Mouse (Mus musculus) gastrocnemius, postnatal 10 days (tissue): ENCODE data around the gene Ano4. TPM values are rescaled to one million over a fixed set of nuclear protein-coding genes. Genes with fewer than 3 reads are reported as not detected.
A peak's percentile ranks its signal among the peaks of the same experiment; 100 is the strongest.
"Not testable (repeated sequence)": the region's sequence is repeated elsewhere in the genome, so short reads cannot be mapped to it uniquely, and the experiment has no call there.

Experiments used
- DNase-seq: peaks from one replicate; pipeline ENCODE4 v3.0.0; 2021; ENCODE audit warnings: mixed read lengths
- total RNA-seq, 2 experiments: library from RNA; stranded (reverse); gene quantifications; 2 replicates each; pipeline ENCODE4 v1.2.3; 2021

The Ano4 gene
- total RNA-seq, 2 experiments from 2014 or later = 1.1 to 2.2 TPM

DNA sequence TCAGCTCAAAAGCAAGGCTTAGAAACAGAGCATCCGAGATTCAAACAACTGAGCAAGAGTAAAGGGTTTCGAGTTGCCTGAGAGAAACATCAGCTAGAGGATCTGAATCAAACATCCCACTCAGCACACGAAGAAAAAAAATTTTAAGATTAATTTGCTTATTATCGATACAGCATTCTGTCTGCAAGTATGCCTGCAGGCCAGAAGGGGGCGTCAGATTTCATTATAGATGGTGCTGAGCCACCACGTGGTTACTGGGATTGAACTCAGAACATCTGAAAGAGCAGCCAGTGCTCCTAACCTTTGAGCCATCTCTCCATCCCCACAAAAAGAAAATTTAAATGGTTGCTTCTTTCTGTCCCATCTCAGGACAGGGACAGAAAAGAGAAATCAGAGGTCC, 223.2 kb downstream of the Ano4 start:
- no peak for DNase-seq

DNA sequence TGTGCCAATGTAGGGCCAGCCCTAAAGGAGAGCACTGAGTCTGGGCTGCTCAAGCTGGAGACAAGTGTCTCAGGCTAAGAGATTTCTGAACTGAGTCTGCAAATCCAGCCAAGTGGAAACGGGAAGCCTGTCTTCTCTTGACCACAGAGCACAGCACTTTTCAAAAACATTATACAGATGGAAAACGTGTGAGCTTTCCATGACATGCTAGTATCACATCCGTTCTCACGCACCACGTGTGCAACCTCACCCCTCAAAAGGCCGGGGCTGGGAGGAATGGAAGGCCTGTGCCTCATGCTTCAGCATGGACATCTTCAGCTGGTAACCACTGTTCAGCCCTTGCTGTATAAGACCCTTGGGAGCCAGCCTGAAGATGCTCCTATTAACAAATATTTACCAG, 230.2 kb downstream of the Ano4 start:
- DNase-seq = no peak

DNA sequence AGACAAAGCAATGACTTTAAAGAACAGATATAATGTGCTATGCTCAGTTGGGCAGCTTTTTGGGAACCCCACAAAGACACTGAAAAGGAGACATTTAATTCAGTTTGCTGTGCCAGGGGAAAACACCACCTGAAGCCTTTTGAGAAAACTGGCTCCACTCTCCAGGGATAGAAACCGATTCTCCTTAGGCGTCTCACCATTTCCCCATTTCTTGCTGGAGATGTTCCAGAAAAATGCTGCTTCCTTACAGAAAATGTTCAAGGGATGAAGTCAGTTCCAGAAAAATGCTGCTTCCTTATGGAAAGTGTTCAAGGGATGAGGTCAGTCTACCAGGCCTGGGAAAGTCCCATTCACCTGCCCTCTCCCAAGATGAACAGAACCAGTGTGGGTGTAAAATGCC, 233.1 kb downstream of the Ano4 start:
- DNase-seq = no peak

DNA sequence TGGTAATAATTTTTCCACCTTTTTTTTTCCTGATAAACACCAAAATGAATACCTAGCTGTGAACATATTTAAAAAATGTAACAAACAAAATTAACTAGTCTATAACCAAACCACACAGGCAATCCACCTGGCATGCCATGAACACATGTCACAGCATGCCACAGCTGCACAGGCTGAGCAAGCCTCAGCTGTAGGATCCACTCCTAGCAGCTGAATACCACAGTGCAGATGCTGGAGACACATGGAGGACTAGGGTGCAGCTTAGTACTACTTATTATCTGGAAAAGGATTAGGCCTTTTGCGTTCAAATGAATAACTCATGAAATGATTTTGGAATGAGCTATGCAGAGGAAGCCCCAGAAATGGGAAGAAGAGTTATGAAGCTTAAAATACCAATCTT, 233.6 kb downstream of the Ano4 start:
- DNase-seq = no peak

DNA sequence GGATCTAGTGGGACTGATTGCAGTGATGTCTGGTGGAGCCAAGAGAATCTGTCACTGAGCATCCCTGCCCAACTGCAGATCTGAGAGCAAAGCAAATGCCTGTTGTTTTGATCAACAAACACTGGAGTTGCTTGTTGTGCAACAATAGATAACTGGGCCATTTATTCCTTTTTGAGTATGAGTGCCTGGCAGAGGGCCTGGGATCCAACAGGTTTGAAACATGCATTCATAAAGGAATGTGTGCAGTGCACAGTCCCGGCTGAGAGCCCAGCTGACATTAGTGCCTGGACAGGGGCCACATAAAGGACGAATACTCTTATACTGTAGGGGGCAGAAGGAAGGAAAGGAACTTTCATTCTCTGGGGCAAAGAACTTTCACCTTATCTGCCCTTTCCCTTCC, 241.0 kb downstream of the Ano4 start:
- no peak for DNase-seq

DNA sequence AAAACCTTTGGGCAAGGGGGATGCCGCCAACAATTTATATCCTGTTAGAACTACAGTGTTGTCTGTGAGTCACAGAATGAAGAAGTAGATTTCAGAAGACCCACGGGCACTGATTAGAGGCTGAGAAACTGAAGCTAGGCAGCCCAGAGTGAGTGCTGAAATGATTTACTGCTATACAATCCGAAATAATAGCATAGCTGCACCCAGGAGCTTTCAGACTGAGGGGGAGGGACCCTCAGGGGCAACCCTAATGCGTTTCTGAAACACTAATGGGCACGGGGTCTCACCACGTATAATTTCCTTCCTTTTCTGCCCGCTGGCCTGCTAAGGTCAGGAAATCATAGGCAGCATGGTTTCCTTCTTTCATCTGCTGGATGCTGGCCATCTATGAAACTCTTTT, 242.5 kb downstream of the Ano4 start:
- no peak for DNase-seq

DNA sequence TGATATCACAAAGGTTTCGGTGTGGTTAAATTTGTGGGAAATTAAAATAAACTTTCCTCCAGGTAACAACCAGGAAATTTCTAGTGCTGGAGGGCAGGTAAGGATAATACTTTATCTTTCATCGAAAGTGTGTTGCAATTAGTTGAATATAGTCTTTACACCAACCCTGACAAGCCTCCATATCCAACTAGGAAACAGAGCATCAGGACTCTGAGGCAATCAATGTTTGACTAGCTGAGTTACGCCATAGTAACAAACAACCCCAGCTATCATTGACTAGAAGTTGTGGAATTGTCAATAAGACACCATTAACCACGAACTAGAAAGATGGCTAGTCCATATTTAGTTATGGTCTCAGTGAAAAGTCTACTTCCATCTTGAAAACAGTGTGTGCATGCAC, 246.4 kb downstream of the Ano4 start:
- no peak for DNase-seq

DNA sequence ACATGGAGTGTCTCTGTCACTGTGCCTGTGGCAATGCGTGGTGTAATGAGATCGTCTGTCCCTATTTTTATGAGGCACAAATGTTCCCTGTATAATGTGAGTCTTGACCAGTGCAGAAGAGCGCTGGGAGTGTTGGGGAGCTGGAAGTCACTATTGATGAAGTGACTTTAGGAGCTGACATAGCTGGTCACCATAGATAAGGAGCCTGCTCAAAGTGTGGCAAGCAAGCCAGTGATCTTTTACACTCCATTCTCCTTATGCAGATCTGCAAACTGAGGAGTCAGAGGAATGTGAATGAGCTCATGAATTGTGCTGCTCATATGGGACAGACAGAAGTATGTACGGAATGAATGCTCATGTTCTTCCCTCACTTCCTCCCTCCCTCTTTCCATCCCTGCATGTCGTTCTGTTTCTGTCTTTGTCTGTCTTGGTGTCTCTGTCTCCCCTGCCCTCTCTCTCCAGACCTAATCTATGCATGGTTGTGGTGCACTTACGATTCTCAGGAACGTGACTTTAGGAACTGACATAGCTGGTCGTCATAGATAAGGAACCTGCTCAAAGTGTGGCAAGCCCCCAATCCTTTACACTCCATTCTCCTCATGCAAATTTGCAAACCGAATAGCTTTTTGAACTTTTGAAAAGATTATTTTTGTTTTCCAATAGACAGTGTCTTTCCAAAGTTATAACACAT, 252.1 kb downstream of the Ano4 start:
- no peak for DNase-seq

DNA sequence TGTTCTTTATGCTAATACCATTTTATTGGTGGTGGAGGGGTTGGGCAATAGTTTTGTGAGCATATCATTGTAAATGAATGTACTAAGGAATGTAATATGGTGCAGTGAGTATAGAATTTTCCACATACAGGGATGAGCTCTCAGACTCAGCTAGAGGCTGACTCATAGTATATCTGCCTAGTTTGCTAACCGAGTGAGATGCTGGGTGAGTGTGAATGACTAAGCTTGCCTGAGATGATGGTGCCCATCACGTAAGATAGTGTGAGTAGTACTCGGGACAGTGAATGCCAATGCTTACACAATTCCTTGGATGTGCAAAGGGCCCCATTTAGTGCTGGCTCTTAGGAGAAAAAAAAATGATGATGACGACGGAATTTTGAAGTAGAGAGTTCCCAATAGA, 267.1 kb downstream of the Ano4 start:
- DNase-seq = no peak

DNA sequence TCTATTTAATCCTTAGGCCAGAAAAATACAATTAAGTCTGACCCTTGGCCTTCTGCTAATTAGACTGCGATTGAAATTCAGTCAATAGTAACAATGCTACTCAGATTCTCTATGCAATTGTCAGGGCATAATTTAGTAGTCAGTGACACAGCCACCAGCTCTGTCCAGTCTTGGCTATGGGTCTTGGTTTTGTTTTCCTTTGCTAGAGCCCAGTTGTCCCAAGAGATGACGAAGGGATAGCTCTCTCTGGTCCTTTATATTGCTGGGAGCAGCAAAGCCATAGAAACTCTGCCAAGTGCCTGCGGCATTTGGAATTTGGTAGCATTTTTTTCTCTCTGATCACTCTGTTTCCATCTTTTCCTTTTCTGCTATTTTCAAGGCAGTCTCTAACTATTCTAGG, 288.7 kb downstream of the Ano4 start:
- no peak for DNase-seq

DNA sequence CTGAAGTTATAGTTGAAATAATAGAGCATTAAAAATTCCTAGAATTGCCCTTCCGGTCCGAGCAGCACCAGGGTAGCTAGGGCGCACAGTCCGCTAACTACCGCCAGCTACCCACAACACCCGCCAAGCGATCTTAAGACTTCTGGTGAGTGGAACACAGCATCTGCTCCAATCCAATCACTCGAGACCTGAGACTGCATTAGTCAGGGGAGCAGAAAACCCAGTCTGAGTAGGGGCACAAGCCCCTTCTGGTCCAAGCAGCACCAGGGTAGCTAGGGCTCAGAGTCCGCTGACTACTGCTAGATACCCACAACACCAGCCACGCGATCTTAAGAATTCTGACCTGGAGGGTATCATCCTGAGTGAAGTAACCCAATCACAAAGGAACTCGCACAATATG, 299.6 kb downstream of the Ano4 start:
- not testable (repeated sequence) for DNase-seq

DNA sequence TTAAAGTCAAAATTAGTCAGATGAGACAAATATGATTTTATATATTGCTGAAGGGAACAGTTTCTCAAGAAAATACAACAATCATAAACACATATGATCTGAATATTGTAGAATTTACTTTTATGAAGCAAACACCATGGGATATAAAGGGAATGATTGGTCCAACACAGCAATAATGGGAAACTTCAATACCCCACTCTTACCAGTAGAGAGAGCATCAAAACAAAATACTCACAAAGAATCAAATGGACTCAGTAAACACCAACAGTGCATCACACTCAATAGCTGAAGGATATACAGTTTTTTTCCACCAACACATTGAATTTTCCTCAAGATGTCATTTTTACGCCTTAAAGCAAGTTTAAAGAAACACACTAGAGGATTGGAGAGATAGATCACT, 300.4 kb downstream of the Ano4 start:
- no peak for DNase-seq

DNA sequence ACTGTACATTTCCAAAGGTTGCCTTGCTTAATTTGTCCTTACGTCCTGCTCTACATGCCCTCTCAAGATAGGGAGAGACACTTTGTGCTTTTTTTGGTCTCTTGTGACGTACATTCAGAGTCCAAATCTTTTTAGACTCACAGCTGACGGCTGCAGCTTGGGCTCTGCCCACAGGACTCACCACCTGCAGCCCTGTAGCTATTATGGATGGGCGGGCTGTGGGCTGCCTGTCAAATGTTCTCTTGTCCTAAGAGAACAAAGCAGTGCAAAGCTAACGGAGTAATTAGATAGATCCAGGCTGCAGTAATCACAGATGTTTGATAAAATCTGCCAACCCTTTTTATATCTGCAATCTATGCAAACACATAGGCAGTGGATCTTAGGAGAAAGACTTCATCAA, 325.6 kb downstream of the Ano4 start:
- DNase-seq = no peak

DNA sequence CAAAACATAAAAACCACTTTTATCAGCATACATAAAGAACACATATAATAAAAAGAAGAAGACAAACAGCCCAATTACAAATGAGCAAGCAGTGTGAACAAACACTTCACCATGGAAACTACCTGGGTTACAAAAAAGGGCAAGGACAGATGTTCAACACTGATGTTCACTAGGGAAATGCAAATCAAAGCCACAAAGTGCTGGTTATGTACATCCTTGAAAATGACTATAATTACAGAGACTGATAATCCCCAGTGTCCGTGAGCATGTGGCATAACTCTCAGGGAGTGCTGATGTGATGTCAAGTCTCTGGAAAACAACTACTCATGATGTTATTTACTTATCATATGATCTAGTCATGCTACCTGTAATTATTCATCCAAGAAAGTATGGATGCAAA, 336.3 kb downstream of the Ano4 start:
- DNase-seq = no peak

DNA sequence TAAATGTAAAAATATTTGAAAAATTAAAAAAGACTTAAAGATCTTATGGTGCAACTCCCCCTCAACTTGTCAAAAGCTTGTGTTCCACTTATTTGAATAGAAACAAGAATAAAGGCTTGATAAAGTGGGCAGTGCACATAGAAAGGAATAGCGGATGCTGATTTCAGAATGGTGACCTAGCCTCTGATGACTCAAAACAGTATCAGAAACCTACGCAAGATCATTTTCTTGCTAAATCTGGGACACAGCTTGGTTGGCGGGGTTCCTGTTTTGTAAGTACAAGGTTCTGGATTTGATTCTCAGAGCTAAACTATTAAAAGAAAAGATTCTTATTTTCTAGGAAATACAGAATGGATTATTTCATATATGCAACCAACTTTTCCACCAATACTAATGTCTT, 340.0 kb downstream of the Ano4 start:
- DNase-seq = no peak

DNA sequence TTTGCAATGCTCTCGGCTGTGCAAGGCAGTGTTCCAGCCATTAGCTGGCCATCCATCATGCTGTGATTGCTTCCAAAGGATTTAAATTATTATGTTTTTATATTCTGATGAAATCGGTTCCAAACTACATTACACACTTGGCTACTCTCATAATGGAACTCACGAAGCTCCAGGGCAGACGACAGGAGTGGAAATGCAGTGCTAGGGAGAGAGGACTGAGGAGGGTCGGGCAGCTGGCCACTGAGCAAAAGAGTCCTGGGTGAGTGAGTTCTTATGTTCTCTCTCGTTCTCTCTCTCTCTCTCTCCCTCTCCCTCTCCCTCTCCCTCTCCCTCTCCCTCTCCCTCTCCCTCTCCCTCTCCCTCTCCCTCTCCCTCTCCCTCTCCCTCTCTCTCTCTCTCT, 357.6 kb downstream of the Ano4 start:
- no peak for DNase-seq

DNA sequence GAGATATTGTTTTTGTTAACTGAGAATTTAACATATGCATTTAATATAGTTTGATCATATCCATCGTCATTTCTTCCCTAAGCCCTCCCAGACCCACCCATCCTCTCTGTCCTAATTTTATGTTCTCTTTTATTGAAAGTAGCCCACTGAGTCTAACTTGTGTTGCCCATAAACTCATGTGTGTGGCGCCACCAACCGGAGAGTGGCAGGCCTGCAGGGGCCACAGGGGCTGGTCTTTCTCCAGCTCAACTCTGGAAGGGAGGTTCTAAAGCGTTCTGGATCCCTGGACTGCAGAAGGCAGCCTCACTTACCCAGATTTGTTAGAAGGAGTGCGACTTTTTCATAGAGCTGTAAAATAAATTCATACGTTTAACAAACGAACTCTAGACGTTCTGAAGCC, 361.1 kb downstream of the Ano4 start:
- peak; percentile 9 for DNase-seq

DNA sequence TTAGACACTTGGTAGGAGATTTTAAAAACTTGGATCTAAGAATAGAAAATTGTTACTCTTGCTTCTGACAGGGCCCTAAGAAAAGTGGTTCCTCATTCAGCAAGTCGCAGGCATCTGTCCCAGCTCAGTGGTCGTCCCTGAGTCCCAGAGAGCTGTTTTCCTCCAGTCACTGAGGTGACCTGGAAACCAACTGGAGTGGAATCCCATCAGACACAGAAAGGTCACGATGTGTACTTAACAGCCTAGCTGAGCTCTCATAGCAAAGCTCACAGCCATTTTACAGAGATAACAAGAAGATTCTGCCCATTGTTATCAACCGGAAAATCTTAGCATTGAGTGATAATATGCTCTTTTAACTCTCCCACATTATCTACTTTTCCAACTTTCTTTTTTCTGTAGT, 365.1 kb downstream of the Ano4 start:
- DNase-seq = no peak

DNA sequence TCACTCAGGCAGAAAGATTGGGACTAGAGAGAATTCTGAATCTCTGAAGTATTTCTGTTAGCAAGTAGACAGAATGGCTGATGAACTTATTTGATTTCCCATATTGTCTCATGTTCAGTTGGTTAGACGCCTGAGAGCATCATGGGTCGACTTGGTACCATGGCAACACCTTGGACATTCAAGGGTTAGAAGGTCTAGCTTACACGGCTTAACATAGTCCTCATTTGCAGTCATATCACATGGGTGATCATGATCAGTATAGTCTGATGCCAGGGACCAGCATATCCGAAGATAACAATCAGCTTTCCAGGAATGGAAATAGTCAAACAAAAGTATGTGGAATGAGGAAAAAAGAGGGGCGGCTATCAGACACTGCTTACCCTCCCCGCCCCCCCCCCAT, 365.6 kb downstream of the Ano4 start:
- no peak for DNase-seq

DNA sequence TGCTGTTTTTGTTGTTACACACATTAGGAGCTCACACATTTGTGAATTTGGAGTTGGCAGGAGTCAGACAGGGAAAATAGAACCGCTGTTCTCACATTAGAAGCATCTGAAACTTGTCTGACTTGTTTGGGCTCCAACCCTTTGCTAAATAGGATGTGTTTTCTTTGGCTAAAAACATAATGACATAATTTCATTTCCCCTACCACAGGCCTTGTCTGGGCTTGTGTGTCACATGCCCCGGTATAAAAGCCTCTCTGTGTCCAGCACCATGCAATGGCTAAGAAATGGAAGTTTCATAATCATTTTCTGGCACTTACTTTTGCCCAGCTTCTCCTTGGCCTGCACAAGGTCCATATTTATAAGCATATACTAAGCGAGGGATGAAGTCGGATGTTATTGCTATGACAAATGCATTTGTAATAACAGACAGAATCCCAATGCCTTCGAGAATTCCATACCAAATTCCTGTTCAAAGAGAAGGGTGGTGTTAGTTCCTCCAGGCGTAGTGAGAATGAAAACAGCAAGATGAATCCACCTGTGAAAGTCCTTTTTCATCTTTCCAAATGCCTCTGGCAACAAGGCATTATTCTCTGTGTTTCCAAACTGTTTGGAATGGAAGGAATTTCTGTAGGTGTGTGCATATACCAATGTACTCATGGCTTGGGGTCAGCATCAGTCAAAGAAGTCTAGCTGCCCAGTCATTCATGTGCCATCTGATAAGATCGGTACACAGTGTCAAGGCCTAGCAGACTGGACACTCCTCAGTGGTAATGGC, 373.4 kb downstream of the Ano4 start:
- no peak for DNase-seq

DNA sequence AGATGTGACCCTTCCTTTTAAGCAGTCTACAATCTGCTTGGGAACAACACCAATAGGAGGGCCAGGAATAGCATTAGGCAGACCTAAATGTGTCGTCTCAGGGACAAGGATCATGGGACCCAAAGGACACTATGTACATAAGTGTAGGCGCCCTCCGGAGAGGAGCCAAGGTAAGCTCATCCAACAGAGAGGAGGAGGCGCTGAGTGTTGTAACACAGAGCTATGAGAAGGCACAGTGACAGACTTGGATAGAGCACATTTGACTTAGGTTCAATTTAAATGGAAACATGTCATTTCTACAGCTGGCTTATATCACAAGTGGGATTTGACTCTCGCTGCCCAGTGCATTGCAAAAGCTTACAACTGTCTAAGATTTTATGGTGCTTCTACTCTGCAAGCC, 376.0 kb downstream of the Ano4 start:
- DNase-seq = no peak

DNA sequence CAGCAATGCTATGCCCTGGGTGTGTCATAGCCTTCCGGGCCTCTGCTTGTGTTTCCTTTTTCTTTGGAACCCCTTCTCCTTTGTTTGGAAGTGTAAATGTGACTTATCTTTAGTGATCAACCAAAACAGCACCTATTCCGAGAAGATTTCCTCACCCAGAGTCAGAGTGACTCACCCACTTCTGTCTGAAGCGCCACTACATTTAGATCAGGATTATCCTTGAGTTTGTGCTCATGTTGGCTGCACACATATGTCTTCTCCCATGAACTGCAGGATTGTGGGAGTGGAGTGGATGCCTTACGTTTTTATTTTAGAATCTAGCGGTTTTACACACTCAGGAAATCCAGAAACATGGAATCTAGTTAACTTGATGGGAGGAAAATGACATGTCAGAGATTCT, 383.8 kb downstream of the Ano4 start:
- no peak for DNase-seq

DNA sequence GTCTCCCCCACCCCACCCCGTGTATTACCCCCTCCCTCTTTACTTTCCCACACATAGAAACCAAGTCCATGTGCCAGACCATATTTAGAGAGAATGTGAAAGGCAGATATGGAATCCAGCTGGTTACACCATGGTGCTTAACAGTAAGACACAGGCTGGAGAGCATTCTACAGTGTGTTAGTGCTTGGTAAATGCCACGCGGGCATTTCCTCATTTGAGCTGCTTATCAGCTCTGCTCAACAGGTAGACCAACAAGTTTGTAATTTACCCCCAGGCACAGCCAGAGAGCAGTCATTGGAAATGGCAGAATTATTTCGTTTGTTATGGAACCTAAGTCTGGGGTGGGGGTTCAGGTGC, 394.3 kb downstream of the Ano4 start:
- DNase-seq = no peak

DNA sequence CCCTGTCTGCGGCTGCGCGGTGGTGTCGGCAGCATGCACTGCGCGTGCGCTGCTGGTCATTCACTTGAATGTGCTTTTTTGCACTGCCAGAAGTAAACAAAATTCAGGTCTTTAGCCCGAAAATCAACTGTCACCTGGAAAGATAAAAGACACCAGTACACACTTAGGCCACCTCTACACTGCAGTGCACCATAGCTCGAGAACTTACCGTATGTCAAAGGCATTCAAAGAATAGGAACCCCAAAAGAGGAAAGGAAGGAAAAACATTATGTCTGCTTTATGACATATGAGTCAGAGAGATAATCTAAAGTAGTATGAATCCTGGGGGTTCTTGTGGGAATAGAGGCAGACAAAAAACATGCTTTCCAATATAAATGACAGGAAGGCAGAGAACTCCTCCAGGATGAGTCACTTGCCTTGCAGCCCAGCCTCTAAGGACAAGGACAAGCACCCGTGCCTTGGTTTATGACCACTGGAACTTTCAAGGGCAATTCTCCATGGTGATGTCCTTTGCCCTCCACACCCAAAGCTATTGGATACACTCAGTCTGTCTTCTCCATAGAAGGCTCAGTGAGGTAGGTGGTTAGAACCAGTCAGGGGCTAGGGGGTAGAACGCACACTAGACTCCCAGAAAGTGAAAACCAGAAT, 394.8 kb downstream of the Ano4 start:
- DNase-seq = no peak
